Mouse (Mus musculus): ENCODE measurements at regions not wholly inside any gene's neighbourhood (a gene's known extent, or its start where the extent isn't known, plus 50 kb on each side); places are given as distances from the start of the nearest gene placed in this dataset.
A peak's percentile ranks its signal among the peaks of the same experiment; 100 is the strongest.

- no peaks in the 10 kb centered on the region for H3K4me1 ChIP-seq
- WGBS = 93% methylated on average over 8 of the region's 8 CpGs
- H3K36me3 ChIP-seq = no peaks in the 10 kb centered on the region
Measured at GRCm38 (mm10) chr12:106864076-106864475, 624.4 kb upstream of the 3110018I06Rik start.

GRCm38 (mm10) chr12:106868036-106868435, 620.4 kb upstream of the 3110018I06Rik start:
- no peaks in the 10 kb centered on the region for H3K9me3 ChIP-seq (replicated peaks)
- no peaks in the 10 kb centered on the region for H3K36me3 ChIP-seq
- WGBS = 74% methylated on average over 6 of the region's 6 CpGs
- no peak overlapping the region for H3K4me3 ChIP-seq
- no peaks in the 10 kb centered on the region for H3K4me1 ChIP-seq
- no peaks in the 10 kb centered on the region for H3K27me3 ChIP-seq (ENCODE audit: low read depth, poor library complexity, severe bottlenecking)
- H3K27ac ChIP-seq (replicated peaks) = no peak overlapping the region
- no peak for DNase-seq (ENCODE audit: low spot score)

More at GRCm38 (mm10) chr12:106864076-106864475, 624.4 kb upstream of the 3110018I06Rik start:
- Histone ChIP-seq H3K27ac (replicated peaks) (no peak overlapping the region), H3K9me3 (replicated peaks) (no peaks in the 10 kb centered on the region), H3K27me3 (ENCODE audit: low read depth, poor library complexity, severe bottlenecking) (no peaks in the 10 kb centered on the region), H3K4me3 (no peak overlapping the region)
- no peak for DNase-seq (ENCODE audit: low spot score)

- Histone ChIP-seq H3K4me3 (no peak overlapping the region), H3K36me3 (no peaks in the 10 kb centered on the region), H3K27ac (replicated peaks) (no peak overlapping the region), H3K9me3 (replicated peaks) (no peaks in the 10 kb centered on the region), H3K4me1 (no peaks in the 10 kb centered on the region), H3K27me3 (ENCODE audit: low read depth, poor library complexity, severe bottlenecking) (no peaks in the 10 kb centered on the region)
- no peak for DNase-seq (ENCODE audit: low spot score)
- 91% methylated on average over 11 of the region's 11 CpGs for WGBS
Measured at GRCm38 (mm10) chr12:106871481-106871880, 617.0 kb upstream of the 3110018I06Rik start.

GRCm38 (mm10) chr12:106872966-106873730, 615.3 kb upstream of the 3110018I06Rik start:
- 88% methylated on average over 11 of the region's 11 CpGs for WGBS
- no peaks in the 10 kb centered on the region for H3K9me3 ChIP-seq (replicated peaks)
- no peaks in the 10 kb centered on the region for H3K36me3 ChIP-seq
- H3K4me1 ChIP-seq = no peaks in the 10 kb centered on the region
- no peak overlapping the region for H3K4me3 ChIP-seq
- no peak overlapping the region for H3K27ac ChIP-seq (replicated peaks)
- DNase-seq (ENCODE audit: low spot score) = no peak
- H3K27me3 ChIP-seq (ENCODE audit: low read depth, poor library complexity, severe bottlenecking) = no peaks in the 10 kb centered on the region

DNA sequence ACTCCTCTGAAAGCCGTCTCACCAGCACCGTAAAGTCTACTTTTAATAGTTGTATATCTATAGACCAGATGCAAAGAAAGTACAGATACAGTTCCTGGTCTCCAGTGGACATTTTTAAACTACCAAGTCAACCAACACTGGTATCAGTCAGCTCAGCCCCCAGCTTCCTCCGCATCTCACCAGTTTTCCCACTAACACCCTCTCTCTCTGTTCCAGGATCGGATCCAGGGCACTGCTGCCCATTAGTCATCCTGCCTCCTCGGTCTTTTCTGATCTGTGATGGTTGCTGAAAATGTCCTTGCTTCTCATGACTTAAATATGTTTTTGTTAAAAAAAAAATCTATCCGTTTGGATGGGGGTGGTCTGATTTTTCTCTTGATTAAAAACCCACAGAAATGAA, 598.1 kb upstream of the 3110018I06Rik start:
- Histone ChIP-seq H3K4me3 (no peak overlapping the region), H3K9me3 (replicated peaks) (no peaks in the 10 kb centered on the region), H3K27me3 (ENCODE audit: low read depth, poor library complexity, severe bottlenecking) (no peaks in the 10 kb centered on the region), H3K27ac (replicated peaks) (no peak overlapping the region), H3K36me3 (no peaks in the 10 kb centered on the region), H3K4me1 (0 out of 2 replicates have a peak, but pooled peaks cover 2% of the 10 kb centered on the region)
- DNase-seq (ENCODE audit: low spot score) = no peak
- 92% methylated on average over 6 of the region's 6 CpGs for WGBS

GRCm38 (mm10) chr12:106894061-106894460, 594.4 kb upstream of the 3110018I06Rik start:
- no peaks in the 10 kb centered on the region for H3K9me3 ChIP-seq (replicated peaks)
- WGBS = 30% methylated on average over 1 of the region's 1 CpGs
- H3K4me1 ChIP-seq = 0 out of 2 replicates have a peak, but pooled peaks cover 2% of the 10 kb centered on the region
- H3K27ac ChIP-seq (replicated peaks) = no peak overlapping the region
- DNase-seq (ENCODE audit: low spot score) = no peak
- no peaks in the 10 kb centered on the region for H3K36me3 ChIP-seq
- H3K27me3 ChIP-seq (ENCODE audit: low read depth, poor library complexity, severe bottlenecking) = no peaks in the 10 kb centered on the region
- H3K4me3 ChIP-seq = no peak overlapping the region

DNA sequence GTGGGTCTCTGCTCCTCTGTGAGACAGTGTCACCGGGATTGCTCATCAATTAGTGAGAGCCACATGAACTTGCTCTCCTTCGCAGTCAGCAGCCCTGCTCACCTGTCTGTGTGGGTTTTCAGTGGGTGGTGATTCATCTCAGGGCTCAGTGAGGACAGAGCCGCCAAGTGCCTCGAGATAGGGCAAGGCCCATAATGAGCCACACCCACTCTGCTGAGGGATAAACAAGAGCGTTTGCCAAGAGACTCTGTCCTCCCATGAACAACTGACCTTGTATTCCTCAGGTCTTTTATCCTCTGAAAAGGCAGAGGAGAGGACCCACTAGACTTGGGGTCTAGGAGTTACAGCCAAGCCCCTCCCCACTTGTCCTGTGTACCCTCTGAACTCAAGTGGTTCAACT, 584.2 kb upstream of the 3110018I06Rik start:
- no peaks in the 10 kb centered on the region for H3K36me3 ChIP-seq

DNA sequence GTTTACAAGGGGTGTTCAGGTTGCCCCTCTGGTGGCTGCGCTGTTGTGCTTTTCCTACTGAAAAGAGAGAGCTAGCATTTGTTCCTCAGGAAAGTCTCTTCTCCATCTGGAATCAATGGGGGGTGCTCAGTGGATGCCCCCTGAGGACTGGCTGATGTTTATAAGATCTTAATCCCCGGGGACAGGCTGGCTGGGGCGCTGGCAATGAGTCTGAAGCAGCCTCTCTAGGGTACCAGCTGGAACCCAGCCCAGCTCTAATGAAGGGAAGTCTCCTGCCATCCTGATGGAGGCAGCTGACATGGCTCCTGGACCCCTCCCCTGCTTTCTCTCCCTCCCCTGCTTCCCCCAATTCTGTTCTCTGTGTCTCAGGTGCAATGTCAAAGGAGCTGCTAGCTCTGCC, 575.6 kb upstream of the 3110018I06Rik start:
- Histone ChIP-seq H3K27me3 (ENCODE audit: low read depth, poor library complexity, severe bottlenecking) (no peaks in the 10 kb centered on the region), H3K4me3 (no peak overlapping the region), H3K36me3 (no peaks in the 10 kb centered on the region), H3K4me1 (peaks cover 4% of the 10 kb centered on the region; the same call in 1 of the 2 replicates), H3K9me3 (replicated peaks) (no peaks in the 10 kb centered on the region), H3K27ac (replicated peaks) (no peak overlapping the region)
- WGBS = 43% methylated on average over 3 of the region's 3 CpGs
- no peak for DNase-seq (ENCODE audit: low spot score)

More for the DNA sequence above, 584.2 kb upstream of the 3110018I06Rik start:
- H3K9me3 ChIP-seq (replicated peaks) = no peaks in the 10 kb centered on the region
- H3K27ac ChIP-seq (replicated peaks) = no peak overlapping the region
- DNase-seq (ENCODE audit: low spot score) = no peak
- H3K4me3 ChIP-seq = no peak overlapping the region
- no peaks in the 10 kb centered on the region for H3K27me3 ChIP-seq (ENCODE audit: low read depth, poor library complexity, severe bottlenecking)
- 83% methylated on average over 5 of the region's 5 CpGs for WGBS
- H3K4me1 ChIP-seq = peaks cover 8% of the 10 kb centered on the region

GRCm38 (mm10) chr12:106922571-106922991, 565.9 kb upstream of the 3110018I06Rik start:
- H3K36me3 ChIP-seq = no peaks in the 10 kb centered on the region
- H3K4me3 ChIP-seq = no peak overlapping the region
- 74% methylated on average over 12 of the region's 12 CpGs for WGBS
- no peaks in the 10 kb centered on the region for H3K4me1 ChIP-seq
- no peak overlapping the region; the same call in 1 of the 2 replicates for H3K27ac ChIP-seq (replicated peaks)
- peak; percentile 51 for DNase-seq (ENCODE audit: low spot score)
- H3K27me3 ChIP-seq (ENCODE audit: low read depth, poor library complexity, severe bottlenecking) = no peaks in the 10 kb centered on the region
- H3K9me3 ChIP-seq (replicated peaks) = no peaks in the 10 kb centered on the region

DNA sequence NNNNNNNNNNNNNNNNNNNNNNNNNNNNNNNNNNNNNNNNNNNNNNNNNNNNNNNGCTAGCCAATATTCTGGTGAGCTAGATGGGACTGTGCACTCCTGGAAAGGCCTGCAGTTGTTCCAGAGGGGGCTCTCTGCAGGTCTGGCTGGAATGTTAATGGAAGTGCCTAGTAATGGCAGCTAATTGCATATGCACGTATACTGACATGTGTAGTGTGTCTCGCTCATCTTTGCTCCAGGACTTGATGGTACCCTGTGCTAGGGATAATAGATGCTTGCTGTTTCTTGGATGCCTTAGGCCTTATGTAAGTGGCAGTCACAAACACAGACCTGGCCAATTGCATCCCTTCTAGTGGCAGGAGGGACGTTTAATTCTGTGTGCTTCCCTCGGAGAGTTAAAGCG, 560.0 kb upstream of the 3110018I06Rik start:
- H3K4me1 ChIP-seq = peaks cover 5% of the 10 kb centered on the region
- H3K4me3 ChIP-seq = no peak overlapping the region
- no peak for DNase-seq (ENCODE audit: low spot score)
- no peaks in the 10 kb centered on the region for H3K9me3 ChIP-seq (replicated peaks)
- H3K27ac ChIP-seq (replicated peaks) = no peak overlapping the region
- 82% methylated on average over 5 of the region's 5 CpGs for WGBS
- no peaks in the 10 kb centered on the region for H3K36me3 ChIP-seq
- H3K27me3 ChIP-seq (ENCODE audit: low read depth, poor library complexity, severe bottlenecking) = no peaks in the 10 kb centered on the region

DNA sequence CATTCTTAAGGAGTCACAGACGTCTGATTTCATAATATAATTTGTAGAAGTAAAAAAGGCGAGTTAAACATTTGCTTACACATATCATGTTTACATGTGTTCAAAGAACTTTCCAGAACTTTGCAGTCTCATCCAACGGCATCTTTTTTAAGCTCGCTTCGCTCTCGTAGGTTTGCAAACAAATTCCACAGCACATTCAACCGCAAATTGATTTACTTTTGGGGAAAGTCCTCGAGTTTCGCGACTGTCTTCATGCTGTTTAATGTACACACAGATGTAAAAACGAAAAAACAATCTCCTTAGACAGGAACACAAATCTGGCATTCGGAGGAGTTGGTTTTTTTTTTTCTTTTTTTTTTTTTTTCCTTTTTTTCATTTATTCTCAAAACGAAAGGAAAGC, 559.3 kb upstream of the 3110018I06Rik start:
- 90% methylated on average over 13 of the region's 13 CpGs for WGBS
- H3K27me3 ChIP-seq (ENCODE audit: low read depth, poor library complexity, severe bottlenecking) = no peaks in the 10 kb centered on the region
- no peak for DNase-seq (ENCODE audit: low spot score)
- H3K27ac ChIP-seq (replicated peaks) = no peak overlapping the region
- H3K4me3 ChIP-seq = no peak overlapping the region
- H3K4me1 ChIP-seq = peaks cover 5% of the 10 kb centered on the region
- H3K9me3 ChIP-seq (replicated peaks) = no peaks in the 10 kb centered on the region
- H3K36me3 ChIP-seq = no peaks in the 10 kb centered on the region

DNA sequence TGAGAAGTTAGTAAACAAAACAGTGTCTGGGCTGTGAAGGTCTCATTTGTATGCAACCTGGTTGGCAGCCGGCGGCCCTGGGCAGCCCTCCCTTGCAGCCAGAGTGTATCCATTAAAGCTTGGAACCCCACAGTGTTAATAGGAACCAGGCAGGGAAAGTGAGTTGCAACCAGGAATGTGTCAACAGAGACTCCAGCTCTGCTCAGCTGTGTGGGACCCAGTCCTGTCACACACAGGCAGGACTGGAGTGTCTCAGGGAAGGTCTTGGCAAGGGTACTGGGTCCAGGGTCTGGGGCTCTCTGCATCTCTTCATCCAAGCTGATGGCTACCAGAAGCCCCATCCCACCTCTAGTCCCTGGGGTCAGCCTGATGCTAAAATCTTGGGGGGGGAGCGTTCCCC, 556.8 kb upstream of the 3110018I06Rik start:
- Histone ChIP-seq H3K4me1 (peaks cover 5% of the 10 kb centered on the region), H3K9me3 (replicated peaks) (no peaks in the 10 kb centered on the region), H3K27ac (replicated peaks) (no peak overlapping the region), H3K4me3 (no peak overlapping the region), H3K27me3 (ENCODE audit: low read depth, poor library complexity, severe bottlenecking) (no peaks in the 10 kb centered on the region), H3K36me3 (no peaks in the 10 kb centered on the region)
- 71% methylated on average over 3 of the region's 3 CpGs for WGBS
- DNase-seq (ENCODE audit: low spot score) = no peak

GRCm38 (mm10) chr12:106939381-106939780, 549.1 kb upstream of the 3110018I06Rik start:
- no peaks in the 10 kb centered on the region for H3K27me3 ChIP-seq (ENCODE audit: low read depth, poor library complexity, severe bottlenecking)
- H3K4me3 ChIP-seq = no peak overlapping the region
- no peak for DNase-seq (ENCODE audit: low spot score)
- 0 out of 2 replicates have a peak overlapping the region, but pooled peaks have one; percentile 1 for H3K27ac ChIP-seq (replicated peaks)
- no peaks in the 10 kb centered on the region for H3K36me3 ChIP-seq
- peaks cover 12% of the 10 kb centered on the region for H3K4me1 ChIP-seq
- WGBS = 88% methylated on average over 12 of the region's 12 CpGs
- H3K9me3 ChIP-seq (replicated peaks) = no peaks in the 10 kb centered on the region

All from midbrain, embryonic 10.5 days (tissue).